Mouse (Mus musculus) stomach, adult 2 months (tissue): ENCODE results near the gene Disp1. TPM values are rescaled to one million over a fixed set of nuclear protein-coding genes. Genes with fewer than 3 reads are reported as not detected.

Source experiments
- polyA plus RNA-seq: library from polyadenylated mRNA; depleted of rRNA; stranded (reverse); fragments of >200 nt; gene quantifications from 2 replicates; pipeline ENCODE4 v1.2.3, GENCODE M21; 2012; rRNA removed

Gene Disp1
- 8.0 and 8.5 TPM in 2 replicates for polyA plus RNA-seq

GRCm38 (mm10) chr1:183220796-183221718, at the start of gene Disp1:
Disp1 (minus strand) TSS chr1:183221522.

Other genes starting within 250 kb of the Disp1 start
- 1.8 and 3.0 TPM in 2 replicates for gene Aida, start 75.1 kb upstream of the Disp1 start, polyA plus RNA-seq
- 3.0 and 5.3 TPM in 2 replicates for gene Brox, start 75.7 kb upstream of the Disp1 start, polyA plus RNA-seq
- 43.7 and 50.9 TPM in 2 replicates for gene Mia3, start 148.0 kb upstream of the Disp1 start, polyA plus RNA-seq
- 1.6 and 3.1 TPM in 2 replicates for gene Taf1a, start 167.5 kb upstream of the Disp1 start, polyA plus RNA-seq
- gene Hhipl2, start 196.7 kb upstream of the Disp1 start, polyA plus RNA-seq: 0.08 and 0.15 TPM in 2 replicates